Mouse (Mus musculus) stomach, embryonic 14.5 days (tissue): ENCODE data around the gene Acads. TPM values are rescaled to one million over a fixed set of nuclear protein-coding genes. Genes with fewer than 3 reads are reported as not detected.
"Not testable (repeated sequence)": the region's sequence is repeated elsewhere in the genome, so short reads cannot be mapped to it uniquely, and the experiment has no call there.

Source experiments
- ATAC-seq: fragments of 200-750 bp; cut with Nextera tagmentation; 2 replicates; pipeline ENCODE4 v1.8.0; 2017; ENCODE audit warnings: low read depth, moderate TSS enrichment; ENCODE audit not compliant: insufficient number of reproducible peaks, insufficient read depth, low FRiP score
- H3K27ac ChIP-seq: fragments of 300-500 bp; sonication (generic); 2 replicates; pipeline ENCODE4 v1.5.1; 2014; ENCODE audit warnings: mild to moderate bottlenecking, low read length, moderate library complexity, mixed read lengths
- H3K27me3 ChIP-seq: fragments of 300-500 bp; sonication (generic); 2 replicates; pipeline ENCODE4 v1.6.1; 2014; ENCODE audit warnings: low read length, control low read depth, mixed read lengths; ENCODE audit not compliant: control insufficient read depth, insufficient read depth
- H3K36me3 ChIP-seq: fragments of 300-500 bp; sonication (generic); 2 replicates; pipeline ENCODE4 v1.6.1; 2014; ENCODE audit warnings: mild to moderate bottlenecking, control low read depth, low read length, moderate library complexity, mixed read lengths; ENCODE audit not compliant: control insufficient read depth, insufficient read depth
- H3K4me1 ChIP-seq: fragments of 300-500 bp; sonication (generic); 2 replicates; pipeline ENCODE4 v1.6.1; 2014; ENCODE audit warnings: low read length, control low read depth, mixed read lengths; ENCODE audit not compliant: control insufficient read depth, insufficient read depth
- H3K4me2 ChIP-seq: fragments of 300-500 bp; sonication (generic); replicated peaks from 2 replicates; pipeline ENCODE4 v1.6.1; 2014; ENCODE audit warnings: low read depth, low read length, control low read depth
- H3K4me3 ChIP-seq: fragments of 300-500 bp; sonication (generic); 2 replicates; pipeline ENCODE4 v1.5.1; 2014; ENCODE audit warnings: low read depth, low read length, control low read depth
- H3K9ac ChIP-seq: fragments of 300-500 bp; sonication (generic); replicated peaks from 2 replicates; pipeline ENCODE4 v1.6.1; 2014; ENCODE audit warnings: low read depth, mild to moderate bottlenecking, control low read depth, low read length, moderate library complexity, mixed read lengths
- H3K9me3 ChIP-seq: fragments of 300-500 bp; sonication (generic); 2 replicates; pipeline ENCODE4 v1.6.1; 2016; ENCODE audit warnings: low read depth, low read length, control low read depth; ENCODE audit not compliant: control insufficient read depth
- WGBS: fragments of 180-500 bp; shearing (Covaris S2); extraction: QIAGEN DNeasy Blood & Tissue Kit; methylation state at CpG from one replicate; pipeline ENCODE4 v1.1.7; 2014; 5-methylcytosine and 5-hydroxymethylcytosine counted together
- polyA plus RNA-seq: library from polyadenylated mRNA; unstranded; fragments of >200 nt; fragmentation: Nextera tagmentation; extraction: Ambion mirVana; gene quantifications from 2 replicates; pipeline ENCODE4 v1.2.1, GENCODE M21; 2014

The Acads gene
- polyA plus RNA-seq, 1 experiment from 2014 or later = 38.5 TPM

DNA sequence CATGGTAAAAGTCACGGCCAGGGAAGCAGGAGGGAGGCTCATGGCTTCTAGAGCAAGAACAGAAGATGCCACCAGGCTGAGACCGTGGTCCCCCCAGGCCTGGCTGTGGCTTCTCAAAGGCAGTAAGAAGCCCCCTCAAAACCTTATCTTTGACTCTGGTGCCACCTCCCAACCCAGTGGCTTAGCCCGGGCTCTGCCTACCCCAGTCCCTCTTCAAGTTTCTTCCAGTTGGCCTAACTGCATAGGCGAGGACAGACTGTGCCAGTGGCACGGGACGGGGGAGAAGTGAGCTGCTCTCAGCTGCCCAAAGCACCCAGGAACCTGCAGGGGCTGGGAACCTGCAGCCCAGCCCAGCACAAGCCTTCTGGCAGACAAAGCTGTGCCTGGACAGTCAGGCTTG lies 5.5 kb upstream of the Acads start:
- H3K36me3 ChIP-seq = peaks cover 20% of the 10 kb centered on the region
- 95% methylated on average over 6 of the region's 6 CpGs for whole genome bisulfite sequencing
- H3K27me3 ChIP-seq = no peaks in the 10 kb centered on the region
- H3K27ac ChIP-seq = no peak overlapping the region
- no peak overlapping the region for H3K9ac ChIP-seq
- ATAC-seq = no peak
- no peaks in the 10 kb centered on the region for H3K4me1 ChIP-seq
- no peak overlapping the region for H3K4me2 ChIP-seq
- H3K9me3 ChIP-seq = no peaks in the 10 kb centered on the region
- H3K4me3 ChIP-seq = no peak overlapping the region

DNA sequence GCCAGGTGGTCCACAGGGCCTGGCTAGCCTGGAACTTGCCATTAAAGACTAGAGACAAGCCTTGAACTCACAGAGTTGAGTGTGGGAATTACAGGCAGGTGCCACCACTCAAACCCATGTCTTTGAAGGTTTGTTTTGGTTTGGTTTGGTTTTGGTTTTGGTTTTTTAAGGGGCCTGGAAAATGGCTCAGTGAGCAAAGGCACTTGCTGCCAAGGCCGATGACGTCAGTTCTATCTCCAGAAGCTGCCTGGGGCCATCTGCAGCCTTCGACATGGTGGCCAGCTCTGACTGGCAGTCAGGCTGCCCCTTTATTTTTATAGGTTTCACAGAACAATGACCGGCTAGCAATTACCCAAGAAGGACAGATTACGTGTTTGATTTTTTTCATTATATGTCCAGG lies 1.8 kb upstream of the Acads start:
- Histone ChIP-seq H3K27me3 (no peaks in the 10 kb centered on the region), H3K4me2 (no peak overlapping the region), H3K27ac (no peak overlapping the region), H3K9ac (no peak overlapping the region), H3K4me3 (no peak overlapping the region), H3K9me3 (no peaks in the 10 kb centered on the region), H3K36me3 (peaks cover 8% of the 10 kb centered on the region), H3K4me1 (0 out of 2 replicates have a peak, but pooled peaks cover 2% of the 10 kb centered on the region)
- ATAC-seq = no peak
- 80% methylated on average over 5 of the region's 5 CpGs for WGBS

DNA sequence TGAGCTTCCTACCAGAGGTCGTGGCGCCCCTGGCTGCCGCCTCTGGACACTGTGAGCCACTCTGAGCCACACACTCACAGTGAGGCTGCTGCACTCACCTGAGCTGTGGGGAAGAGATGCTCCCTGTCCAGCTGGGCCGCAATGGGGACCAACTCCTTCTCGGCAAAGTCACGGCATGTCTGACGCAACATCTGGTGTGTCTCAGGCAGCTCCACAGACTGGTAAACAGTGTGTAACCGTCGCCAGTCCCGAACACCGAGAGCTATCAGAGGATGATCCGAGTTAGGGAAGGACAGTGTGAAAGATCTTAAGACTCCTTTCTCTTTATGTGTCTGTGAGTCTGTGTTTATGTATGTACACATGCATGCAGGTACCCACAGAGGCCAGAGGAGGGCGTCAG lies 1.7 kb downstream of the Acads start:
- WGBS = 85% methylated on average over 13 of the region's 13 CpGs
- Histone ChIP-seq H3K4me3 (no peak overlapping the region), H3K4me1 (0 out of 2 replicates have a peak, but pooled peaks cover 2% of the 10 kb centered on the region), H3K4me2 (no peak overlapping the region), H3K9me3 (no peaks in the 10 kb centered on the region), H3K36me3 (peaks cover 6% of the 10 kb centered on the region), H3K27ac (no peak overlapping the region), H3K27me3 (no peaks in the 10 kb centered on the region), H3K9ac (no peak overlapping the region)
- no peak for ATAC-seq

DNA sequence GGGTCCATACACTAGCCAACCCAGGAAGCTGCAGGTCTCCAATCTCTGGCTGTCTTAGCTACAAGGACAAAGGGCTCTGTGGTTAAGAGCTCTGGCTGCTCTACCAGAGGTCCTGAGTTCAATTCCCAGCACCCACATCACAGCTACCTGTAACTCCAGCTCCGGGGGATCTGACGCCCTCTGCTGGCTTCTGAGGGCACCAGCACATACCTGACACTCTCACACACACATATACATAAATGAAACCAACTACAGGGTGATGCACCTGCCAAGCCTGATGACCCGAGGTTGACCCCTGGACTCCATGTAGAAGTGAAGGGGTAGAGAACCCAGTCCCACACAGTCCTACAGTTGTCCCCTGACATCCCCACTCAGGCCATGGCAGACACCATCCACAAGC lies 2.7 kb downstream of the Acads start:
- H3K36me3 ChIP-seq = peaks cover 8% of the 10 kb centered on the region
- no peaks in the 10 kb centered on the region for H3K27me3 ChIP-seq
- 0 out of 2 replicates have a peak, but pooled peaks cover 2% of the 10 kb centered on the region for H3K4me1 ChIP-seq
- ATAC-seq = no peak
- H3K4me2 ChIP-seq = no peak overlapping the region
- no peaks in the 10 kb centered on the region for H3K9me3 ChIP-seq
- WGBS = 87% methylated on average over 3 of the region's 3 CpGs
- no peak overlapping the region for H3K9ac ChIP-seq
- no peak overlapping the region for H3K27ac ChIP-seq
- H3K4me3 ChIP-seq = no peak overlapping the region

DNA sequence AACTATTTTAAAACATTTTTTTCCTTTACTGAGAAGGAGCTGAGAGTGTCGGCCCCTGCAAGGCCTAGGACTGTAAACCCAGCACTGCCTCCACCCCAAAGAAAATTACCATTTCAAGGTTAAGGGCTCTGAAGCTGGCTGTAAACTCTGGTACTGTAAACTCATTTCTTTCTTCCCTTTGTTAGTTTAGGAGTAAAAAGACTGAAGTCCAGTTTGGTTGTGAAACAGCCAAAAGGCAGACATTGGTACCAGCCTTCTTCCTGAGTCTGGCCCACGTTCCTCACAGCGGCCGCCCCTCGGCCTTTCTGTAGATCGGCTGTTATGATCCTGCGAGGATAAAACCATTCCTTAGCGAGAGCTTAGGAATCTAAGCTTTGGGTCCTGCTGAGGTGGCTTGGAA lies 4.6 kb downstream of the Acads start:
- H3K9ac ChIP-seq = no peak overlapping the region
- ATAC-seq = no peak

GRCm38 (mm10) chr5:115113244-115113643 lies 5.9 kb downstream of the Acads start:
- Histone ChIP-seq H3K4me3 (no peak overlapping the region), H3K4me2 (no peak overlapping the region), H3K9me3 (no peaks in the 10 kb centered on the region), H3K27me3 (no peaks in the 10 kb centered on the region), H3K36me3 (peaks cover 13% of the 10 kb centered on the region), H3K9ac (no peak overlapping the region), H3K4me1 (no peaks in the 10 kb centered on the region), H3K27ac (no peak overlapping the region)
- no peak for ATAC-seq
- WGBS = 93% methylated on average over 12 of the region's 12 CpGs

More for the DNA sequence above, 4.6 kb downstream of the Acads start:
- Histone ChIP-seq H3K27me3 (no peaks in the 10 kb centered on the region), H3K4me2 (no peak overlapping the region), H3K4me1 (0 out of 2 replicates have a peak, but pooled peaks cover 2% of the 10 kb centered on the region), H3K9me3 (no peaks in the 10 kb centered on the region), H3K27ac (no peak overlapping the region), H3K4me3 (no peak overlapping the region), H3K36me3 (peaks cover 13% of the 10 kb centered on the region)
- WGBS = 91% methylated on average over 8 of the region's 8 CpGs

DNA sequence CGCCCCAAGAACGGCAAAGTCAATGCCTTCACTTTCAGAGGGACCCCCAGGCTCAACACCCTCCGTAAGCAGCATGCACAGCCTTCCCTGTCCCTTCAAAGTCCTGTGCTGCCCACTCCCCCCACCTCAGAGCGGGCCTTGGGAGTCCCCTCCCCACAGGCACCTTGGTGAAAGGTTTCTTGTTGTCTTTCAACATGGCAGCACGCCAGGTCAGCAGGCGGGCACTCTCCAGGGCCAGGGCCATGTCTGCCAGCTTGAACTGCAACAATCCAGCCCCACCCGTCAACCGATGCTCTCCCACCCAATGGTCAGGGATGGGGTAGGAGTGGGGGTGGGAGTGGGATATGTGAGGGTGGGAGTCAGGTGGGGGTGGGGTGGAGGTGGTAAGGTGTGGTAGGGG lies 8.0 kb downstream of the Acads start:
- no peaks in the 10 kb centered on the region for H3K4me1 ChIP-seq
- H3K4me3 ChIP-seq = no peak overlapping the region
- ATAC-seq = no peak
- H3K27ac ChIP-seq = no peak overlapping the region
- H3K27me3 ChIP-seq = no peaks in the 10 kb centered on the region
- no peaks in the 10 kb centered on the region for H3K9me3 ChIP-seq
- peaks cover 9% of the 10 kb centered on the region for H3K36me3 ChIP-seq
- 87% methylated on average over 8 of the region's 8 CpGs for WGBS
- H3K4me2 ChIP-seq = no peak overlapping the region
- H3K9ac ChIP-seq = no peak overlapping the region

DNA sequence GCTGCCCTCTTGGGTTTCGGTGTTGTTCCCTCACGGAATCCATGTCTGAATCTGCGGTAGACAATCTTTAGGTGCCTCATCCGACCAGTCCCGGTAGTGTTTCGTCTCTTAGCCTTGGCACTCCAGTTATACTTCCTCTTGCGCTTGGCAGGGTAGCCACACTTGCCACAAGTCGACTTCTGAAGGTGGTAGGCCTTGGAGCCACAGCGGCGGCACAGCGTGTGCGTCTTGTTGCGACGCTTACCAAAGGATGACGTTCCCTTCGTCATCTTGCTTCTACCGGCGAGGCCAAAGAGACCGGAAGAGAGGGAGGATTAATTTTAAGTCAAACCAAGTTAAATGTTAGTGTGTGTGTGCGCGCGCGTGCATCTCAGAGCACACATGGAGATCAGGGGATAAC lies 15.9 kb downstream of the Acads start:
- peaks cover 19% of the 10 kb centered on the region for H3K36me3 ChIP-seq
- not testable (repeated sequence) for H3K4me3 ChIP-seq, H3K27me3 ChIP-seq, H3K4me1 ChIP-seq, H3K4me2 ChIP-seq, H3K9ac ChIP-seq, H3K9me3 ChIP-seq, H3K27ac ChIP-seq, ATAC-seq
- WGBS = 97% methylated on average over 23 of the region's 23 CpGs

DNA sequence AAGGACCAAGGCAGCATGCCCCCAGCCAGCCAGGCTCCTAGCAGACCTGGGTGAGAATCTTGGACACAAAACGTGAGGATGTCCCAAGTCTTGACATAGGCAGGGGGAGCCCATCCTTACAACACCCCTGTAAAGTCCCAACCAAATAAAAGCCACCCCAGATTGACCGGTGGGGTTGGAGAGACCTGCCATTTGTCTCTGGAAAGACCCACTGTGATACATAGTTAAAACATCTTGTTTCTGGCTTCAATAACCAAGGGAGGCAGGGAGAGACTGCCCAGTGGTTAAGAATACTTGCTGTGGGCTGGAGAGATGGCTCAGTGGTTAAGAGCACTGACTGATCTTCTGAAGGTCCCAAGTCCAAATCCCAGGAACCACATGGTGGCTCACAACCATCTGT lies 16.9 kb downstream of the Acads start:
- 81% methylated on average over 2 of the region's 2 CpGs for WGBS
- Histone ChIP-seq H3K36me3 (peaks cover 28% of the 10 kb centered on the region), H3K4me2 (no peak overlapping the region), H3K4me3 (no peak overlapping the region), H3K27ac (no peak overlapping the region), H3K9ac (no peak overlapping the region), H3K27me3 (no peaks in the 10 kb centered on the region), H3K9me3 (no peaks in the 10 kb centered on the region), H3K4me1 (no peaks in the 10 kb centered on the region)
- ATAC-seq = no peak
